Comparison of ENCODE assay signal across 19 mouse cellular contexts in genomic region chr10:51191407-51192059, GRCm38 (mm10).
DNase-seq lines count a peak whose midpoint lies in the region; ATAC-seq and TF ChIP-seq lines count a peak whose summit lies in the region.
"Had no signal": no experiment of that assay in that cellular context is flagged by ENCODE, and none has a peak within 500 bp of the region (broad histone marks: within the 10 kb centered on the region; RNA-seq: fewer than 3 reads in every experiment).

No protein-coding gene starts in this region.

- H3K4me1 ChIP-seq in forebrain, embryonic 12.5 days: no peaks in the 10 kb centered on the region; the same call in 1 of the 2 replicates
- H3K4me1 ChIP-seq in forebrain, postnatal 0 days (ENCODE audit: insufficient read depth): no peaks in the 10 kb centered on the region
- H3K4me1 ChIP-seq in hindbrain, embryonic 16.5 days (ENCODE audit: control insufficient read depth, insufficient read depth, low read depth, low read length): no peaks in the 10 kb centered on the region
- no peaks in the 10 kb centered on the region for H3K4me1 ChIP-seq in neural tube, embryonic 14.5 days (ENCODE audit: control insufficient read depth, insufficient read depth, low read length)
- H3K4me1 ChIP-seq in liver, postnatal 0 days (ENCODE audit: insufficient read depth): no peaks in the 10 kb centered on the region

- ATAC-seq in forebrain, embryonic 12.5 days (ENCODE audit: low FRiP score): peak; percentile 88
- no peak for ATAC-seq in forebrain, postnatal 0 days
- ATAC-seq in hindbrain, embryonic 16.5 days: peak; percentile 77
- peak; percentile 87 for ATAC-seq in neural tube, embryonic 14.5 days (ENCODE audit: low read depth)
- ATAC-seq in liver, postnatal 0 days: no peak
- ATAC-seq: CD4-positive, CD25-positive, alpha-beta regulatory T cell, adult 4 months; inflammation-experienced regulatory T-cells, adult 6 months; Patski had no signal

- DNase-seq in forebrain, postnatal 0 days: no peak
- peak; percentile 84 for DNase-seq in brain, embryonic 14.5 days (ENCODE audit: low read depth)
- DNase-seq in liver, postnatal 0 days: no peak
- no peak for DNase-seq in kidney, postnatal 4 days
- DNase-seq in spleen, adult 18-20 months: no peak
- DNase-seq: adrenal gland, postnatal 14 days; cerebellum, adult 18-20 months; kidney, adult 2 months; kidney, postnatal 14 days; left cerebral cortex, postnatal 4 days; liver; lung, postnatal 10 days; thymus, postnatal 14 days had no signal

- no peak overlapping the region for H3K4me3 ChIP-seq in forebrain, embryonic 12.5 days (replicated peaks)
- H3K4me3 ChIP-seq in forebrain, postnatal 0 days (ENCODE audit: low read depth, low read length): no peak overlapping the region
- H3K4me3 ChIP-seq in hindbrain, embryonic 16.5 days (ENCODE audit: low read length): no peak overlapping the region
- no peak overlapping the region for H3K4me3 ChIP-seq in neural tube, embryonic 14.5 days (ENCODE audit: low read depth, low read length)
- H3K4me3 ChIP-seq in liver, postnatal 0 days (ENCODE audit: low read depth, low read length): no peak overlapping the region

- H3K9me3 ChIP-seq in forebrain, embryonic 12.5 days: no peaks in the 10 kb centered on the region
- H3K9me3 ChIP-seq in forebrain, postnatal 0 days (ENCODE audit: low read length): no peaks in the 10 kb centered on the region
- H3K9me3 ChIP-seq in hindbrain, embryonic 16.5 days (ENCODE audit: control insufficient read depth, low read length): no peaks in the 10 kb centered on the region
- H3K9me3 ChIP-seq in neural tube, embryonic 14.5 days (ENCODE audit: control insufficient read depth, low read length): no peaks in the 10 kb centered on the region
- H3K9me3 ChIP-seq in liver, postnatal 0 days (ENCODE audit: low read length): no peaks in the 10 kb centered on the region

- no peak overlapping the region for H3K9ac ChIP-seq in forebrain, embryonic 12.5 days
- no peak overlapping the region for H3K9ac ChIP-seq in forebrain, postnatal 0 days
- no peak overlapping the region for H3K9ac ChIP-seq in hindbrain, embryonic 16.5 days (ENCODE audit: low read depth, low read length)
- no peak overlapping the region for H3K9ac ChIP-seq in neural tube, embryonic 14.5 days (replicated peaks; ENCODE audit: low read depth, low read length)
- H3K9ac ChIP-seq in liver, postnatal 0 days (replicated peaks): no peak overlapping the region

- TF ChIP-seq CTCF in forebrain, postnatal 0 days (IDR thresholded peaks at IDR 0.05; ENCODE audit: low read depth): no peak
- no peak for TF ChIP-seq CTCF in brain, embryonic 14.5 days (IDR thresholded peaks at IDR 0.05; ENCODE audit: borderline replicate concordance, extremely low read depth, insufficient read depth, insufficient read length)
- TF ChIP-seq CTCF in liver, postnatal 0 days (IDR thresholded peaks at IDR 0.05; ENCODE audit: low read depth): no peak

- no peak for TF ChIP-seq EP300 in liver, postnatal 0 days (IDR thresholded peaks at IDR 0.05; ENCODE audit: low read depth)

- WGBS in forebrain, embryonic 12.5 days: 46% methylated on average over 5 of the region's 5 CpGs
- WGBS in forebrain, postnatal 0 days: 33% methylated on average over 5 of the region's 5 CpGs
- WGBS in hindbrain, embryonic 16.5 days: 32% methylated on average over 5 of the region's 5 CpGs
- 33% methylated on average over 5 of the region's 5 CpGs for WGBS in neural tube, embryonic 14.5 days
- 58% methylated on average over 5 of the region's 5 CpGs for WGBS in liver, postnatal 0 days (ENCODE audit: insufficient replicate concordance)

- H3K36me3 ChIP-seq in forebrain, embryonic 12.5 days (replicated peaks): no peaks in the 10 kb centered on the region
- no peaks in the 10 kb centered on the region for H3K36me3 ChIP-seq in forebrain, postnatal 0 days (ENCODE audit: insufficient read depth)
- H3K36me3 ChIP-seq in hindbrain, embryonic 16.5 days (ENCODE audit: control insufficient read depth, insufficient read depth, low read length): no peaks in the 10 kb centered on the region
- H3K36me3 ChIP-seq in neural tube, embryonic 14.5 days (ENCODE audit: control insufficient read depth, insufficient read depth, low read length): no peaks in the 10 kb centered on the region
- H3K36me3 ChIP-seq in liver, postnatal 0 days (replicated peaks; ENCODE audit: insufficient read depth, low read length): no peaks in the 10 kb centered on the region

- H3K27me3 ChIP-seq in forebrain, embryonic 12.5 days: no peaks in the 10 kb centered on the region
- no peaks in the 10 kb centered on the region for H3K27me3 ChIP-seq in forebrain, postnatal 0 days (ENCODE audit: insufficient read depth, low read length)
- H3K27me3 ChIP-seq in hindbrain, embryonic 16.5 days (replicated peaks; ENCODE audit: control insufficient read depth, insufficient read depth, low read length): no peaks in the 10 kb centered on the region
- H3K27me3 ChIP-seq in neural tube, embryonic 14.5 days (ENCODE audit: control insufficient read depth, insufficient read depth, low read length): no peaks in the 10 kb centered on the region
- H3K27me3 ChIP-seq in liver, postnatal 0 days (ENCODE audit: insufficient read depth, low read length): no peaks in the 10 kb centered on the region

- TF ChIP-seq POLR2A in brain, embryonic 14.5 days (IDR thresholded peaks at IDR 0.05; ENCODE audit: borderline replicate concordance, extremely low read depth, insufficient read depth, insufficient read length, poor library complexity, severe bottlenecking): no peak

- H3K27ac ChIP-seq in forebrain, embryonic 12.5 days: peak overlapping the region; percentile 46; the same call in 1 of the 2 replicates
- no peak overlapping the region for H3K27ac ChIP-seq in forebrain, postnatal 0 days (ENCODE audit: low read depth, low read length)
- H3K27ac ChIP-seq in hindbrain, embryonic 16.5 days (ENCODE audit: low read depth, low read length): no peak overlapping the region
- H3K27ac ChIP-seq in neural tube, embryonic 14.5 days (ENCODE audit: low read depth, low read length): no peak overlapping the region
- no peak overlapping the region for H3K27ac ChIP-seq in liver, postnatal 0 days (ENCODE audit: low read depth)

- no peak overlapping the region for H3K4me2 ChIP-seq in forebrain, embryonic 12.5 days
- H3K4me2 ChIP-seq in forebrain, postnatal 0 days (ENCODE audit: low read depth): no peak overlapping the region
- H3K4me2 ChIP-seq in hindbrain, embryonic 16.5 days (ENCODE audit: low read length): no peak overlapping the region
- no peak overlapping the region for H3K4me2 ChIP-seq in neural tube, embryonic 14.5 days (ENCODE audit: low read depth, low read length)
- H3K4me2 ChIP-seq in liver, postnatal 0 days (ENCODE audit: low read depth, low read length): no peak overlapping the region

Comparison
In these comparisons a context has a peak if more than half of its experiments do, and no peak if none do; other contexts are left out.
1. ATAC-seq: peak in forebrain, embryonic 12.5 days (single experiment), hindbrain, embryonic 16.5 days (single experiment) and neural tube, embryonic 14.5 days (single experiment); none in forebrain, postnatal 0 days (single experiment) and liver, postnatal 0 days (single experiment).